Mouse (Mus musculus) liver, postnatal 0 days (tissue): Measurements from ENCODE around the gene Cope.

Source experiments
- CTCF ChIP-seq: sonication (generic); IDR thresholded peaks from 2 replicates; pipeline ENCODE4 v1.5.1; 2016; ENCODE audit warnings: antibody characterized with exemption, low read depth
- EP300 ChIP-seq: IDR thresholded peaks from 2 replicates; pipeline ENCODE4 v1.6.1; 2016; ENCODE audit warnings: antibody characterized with exemption, low read depth, mild to moderate bottlenecking

GRCm38 (mm10) chr8:70285304-70285703 is 17.0 kb upstream of the Cope start:
- TF ChIP-seq CTCF, result no peak
- TF ChIP-seq EP300, result no peak
